Mouse (Mus musculus): Measurements from ENCODE around the gene Plod2. TPM values are rescaled to one million over a fixed set of nuclear protein-coding genes. Genes with fewer than 3 reads are reported as not detected.
A peak's percentile ranks its signal among the peaks of the same experiment; 100 is the strongest.

Gene Plod2
- total RNA-seq, 2 experiments from 2014 or later = 4.4 to 5.5 TPM

DNA sequence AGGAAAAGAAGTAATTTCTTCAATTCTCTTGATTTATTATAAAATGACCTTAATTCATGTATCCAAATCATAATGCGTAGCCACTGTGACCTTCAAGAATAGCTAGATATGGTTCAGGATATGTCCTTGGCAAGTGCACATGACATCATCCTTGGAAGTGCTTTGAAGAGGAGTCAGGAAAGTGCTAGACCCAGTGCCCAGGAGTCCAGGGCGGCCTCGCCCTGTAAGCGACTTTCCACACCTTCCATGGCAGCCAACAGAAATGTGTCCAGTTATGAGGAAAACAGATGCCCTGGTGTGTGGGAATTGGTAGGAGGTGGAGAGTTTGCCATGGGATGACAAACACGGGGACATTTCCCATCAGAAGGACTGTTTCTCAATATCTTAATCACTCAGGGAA, 47.0 kb downstream of the Plod2 start:
- intact Hi-C loops (cut with DNase I) = no loop called here
- DNase-seq (ENCODE audit: extremely low spot score in 1 of 2, low spot score in 2 of 2) = no peak
- no peak for TF ChIP-seq CTCF (IDR thresholded peaks at IDR 0.05)
- H3K4me3 ChIP-seq = no peak overlapping the region
- no peak overlapping the region for H3K27ac ChIP-seq

DNA sequence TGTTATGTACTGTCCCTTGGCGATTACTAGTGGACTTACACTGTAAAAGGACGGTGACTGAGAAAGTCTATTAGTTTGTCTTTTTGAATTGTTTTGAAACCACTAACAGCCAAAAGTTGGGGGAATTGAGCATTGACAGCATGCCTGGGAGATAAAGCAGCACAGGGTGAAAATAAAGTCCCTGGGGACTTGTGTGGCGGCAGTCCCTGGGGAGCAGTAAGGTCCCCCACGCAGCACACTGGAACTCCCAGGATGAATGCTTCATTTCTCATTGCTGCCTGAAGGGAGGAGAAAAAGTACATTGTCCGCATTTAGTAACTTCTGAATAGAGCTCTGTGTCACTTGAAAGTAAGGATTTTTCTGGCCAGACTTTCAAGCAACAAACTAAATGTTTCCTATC, 49.5 kb downstream of the Plod2 start:
- Histone ChIP-seq H3K27ac (no peak overlapping the region), H3K4me3 (no peak overlapping the region)
- TF ChIP-seq CTCF (IDR thresholded peaks at IDR 0.05) = no peak
- intact Hi-C loops (cut with DNase I) = no loop called here
- no peak for DNase-seq (ENCODE audit: extremely low spot score in 1 of 2, low spot score in 2 of 2)

DNA sequence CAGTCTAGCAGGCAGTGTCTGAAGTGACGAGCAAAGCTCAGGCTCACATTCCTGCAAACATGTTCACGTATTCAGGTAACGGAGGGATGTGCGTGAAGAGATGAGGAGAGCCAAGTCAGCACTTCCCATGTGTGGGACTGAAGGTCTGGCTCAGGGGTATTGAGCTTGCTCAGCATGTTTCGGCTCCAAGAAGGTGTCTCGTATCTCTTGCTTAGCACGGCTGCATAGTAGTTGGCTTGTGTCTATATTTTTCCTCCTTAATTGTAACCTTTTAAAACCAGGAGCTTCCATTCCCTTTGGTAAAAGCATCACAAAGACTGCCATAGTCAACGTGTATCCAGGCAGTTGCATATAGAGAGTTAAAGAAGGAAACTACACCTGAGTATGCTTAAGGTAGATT, 50.7 kb downstream of the Plod2 start:
- no peak for TF ChIP-seq CTCF (IDR thresholded peaks at IDR 0.05)
- Histone ChIP-seq H3K4me3 (no peak overlapping the region), H3K27ac (no peak overlapping the region)
- no peak for DNase-seq (ENCODE audit: extremely low spot score in 1 of 2, low spot score in 2 of 2)
- intact Hi-C loops (cut with DNase I) = no loop called here

DNA sequence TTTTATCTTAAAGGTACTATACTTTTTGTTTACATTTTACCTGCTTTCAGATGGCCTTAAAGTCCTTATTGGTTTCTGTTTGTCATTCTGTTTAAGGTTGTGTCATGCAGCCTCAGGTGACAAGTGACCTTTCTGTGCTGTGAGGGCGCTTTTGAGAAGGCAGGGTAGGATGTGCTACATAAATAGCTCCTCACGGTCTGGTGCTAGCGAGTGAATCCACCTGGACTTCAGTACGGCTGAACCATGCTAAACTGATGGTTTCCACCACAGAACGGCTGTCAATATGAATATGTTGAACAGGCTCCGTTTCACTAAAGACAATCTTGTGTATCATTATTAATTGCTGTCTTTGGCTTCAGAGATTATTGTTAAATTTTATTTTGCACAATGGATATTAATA, 52.5 kb downstream of the Plod2 start:
- TF ChIP-seq CTCF (IDR thresholded peaks at IDR 0.05) = no peak
- intact Hi-C loops (cut with DNase I) = no loop called here
- Histone ChIP-seq H3K27ac (no peak overlapping the region), H3K4me3 (no peak overlapping the region)
- no peak for DNase-seq (ENCODE audit: extremely low spot score in 1 of 2, low spot score in 2 of 2)

DNA sequence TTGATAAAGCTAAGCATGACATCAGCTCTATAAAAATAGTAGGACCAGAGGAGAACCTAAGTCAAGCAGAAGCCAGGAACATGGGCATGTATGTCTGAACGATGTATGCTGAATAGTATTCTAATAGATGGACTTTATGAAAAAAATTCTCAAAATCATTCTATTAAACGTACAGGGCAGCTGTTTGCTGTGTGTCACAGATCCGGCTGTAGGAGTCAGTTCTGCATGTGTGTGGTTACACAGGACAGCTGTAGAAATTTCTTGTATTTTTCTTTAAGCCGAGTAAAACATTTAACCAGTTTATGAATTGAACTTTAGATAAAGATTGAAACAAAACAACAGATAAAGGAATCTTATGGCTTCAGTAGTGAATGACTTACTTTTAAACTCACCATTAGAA, 53.3 kb downstream of the Plod2 start:
- H3K4me3 ChIP-seq = no peak overlapping the region
- H3K27ac ChIP-seq = no peak overlapping the region
- TF ChIP-seq CTCF (IDR thresholded peaks at IDR 0.05) = no peak
- intact Hi-C loops (cut with DNase I) = no loop called here
- no peak for DNase-seq (ENCODE audit: extremely low spot score in 1 of 2, low spot score in 2 of 2)

DNA sequence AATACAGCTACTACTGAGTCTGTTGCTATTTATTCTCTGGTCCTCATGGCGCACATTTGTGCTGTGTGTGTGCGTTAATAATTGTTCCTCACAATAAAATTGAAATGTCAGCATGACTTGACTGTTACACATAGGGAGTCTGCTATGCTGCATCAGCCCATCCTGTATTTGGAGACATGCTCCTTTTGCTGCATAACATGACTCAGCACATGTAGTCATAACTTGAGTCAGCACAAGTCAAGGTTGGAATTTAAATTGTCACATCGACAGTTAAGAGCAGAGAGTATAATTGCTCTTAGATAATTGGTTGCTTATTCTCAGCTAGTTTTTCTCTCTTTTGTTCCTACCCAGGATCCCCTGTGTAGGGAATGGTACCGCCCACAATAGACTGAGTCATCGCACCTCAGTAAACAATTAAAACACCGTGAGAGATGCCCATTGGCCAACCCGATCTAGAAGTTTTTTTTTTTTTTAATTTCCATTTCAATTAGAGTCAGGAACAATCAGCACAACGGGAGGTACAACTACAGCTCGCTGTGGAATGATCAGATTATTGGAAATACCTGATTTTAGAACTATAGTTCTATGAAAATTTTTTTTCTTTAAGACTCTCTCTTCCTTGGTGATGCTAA, 55.0 kb downstream of the Plod2 start:
- Histone ChIP-seq H3K4me3 (no peak overlapping the region), H3K27ac (no peak overlapping the region)
- no peak for TF ChIP-seq CTCF (IDR thresholded peaks at IDR 0.05)
- intact Hi-C loops (cut with DNase I) = no loop called here
- DNase-seq (ENCODE audit: extremely low spot score in 1 of 2, low spot score in 2 of 2) = no peak

DNA sequence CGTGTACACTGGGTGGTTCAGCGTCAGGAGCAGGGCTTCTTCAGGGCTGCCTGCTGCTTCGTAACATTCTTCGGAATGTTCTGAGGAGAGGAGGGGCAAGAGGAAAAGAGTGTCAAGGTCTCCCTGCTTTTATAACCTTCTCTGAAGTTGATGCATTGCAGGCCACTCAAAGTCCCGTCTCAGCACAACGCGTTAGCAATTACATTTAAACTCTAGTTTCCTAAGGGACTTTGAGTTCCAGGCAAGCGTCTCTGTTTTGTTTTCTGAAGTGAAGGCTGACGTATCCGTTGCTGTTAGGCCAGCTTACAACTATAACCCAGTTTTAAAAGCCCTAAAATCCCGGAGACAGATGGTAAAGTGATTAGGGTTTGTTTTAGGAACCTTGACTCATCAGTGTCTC, 55.8 kb downstream of the Plod2 start:
- H3K27ac ChIP-seq = no peak overlapping the region
- intact Hi-C loops (cut with DNase I) = no loop called here
- TF ChIP-seq CTCF (IDR thresholded peaks at IDR 0.05) = no peak
- no peak overlapping the region for H3K4me3 ChIP-seq
- DNase-seq (ENCODE audit: extremely low spot score in 1 of 2, low spot score in 2 of 2) = no peak

DNA sequence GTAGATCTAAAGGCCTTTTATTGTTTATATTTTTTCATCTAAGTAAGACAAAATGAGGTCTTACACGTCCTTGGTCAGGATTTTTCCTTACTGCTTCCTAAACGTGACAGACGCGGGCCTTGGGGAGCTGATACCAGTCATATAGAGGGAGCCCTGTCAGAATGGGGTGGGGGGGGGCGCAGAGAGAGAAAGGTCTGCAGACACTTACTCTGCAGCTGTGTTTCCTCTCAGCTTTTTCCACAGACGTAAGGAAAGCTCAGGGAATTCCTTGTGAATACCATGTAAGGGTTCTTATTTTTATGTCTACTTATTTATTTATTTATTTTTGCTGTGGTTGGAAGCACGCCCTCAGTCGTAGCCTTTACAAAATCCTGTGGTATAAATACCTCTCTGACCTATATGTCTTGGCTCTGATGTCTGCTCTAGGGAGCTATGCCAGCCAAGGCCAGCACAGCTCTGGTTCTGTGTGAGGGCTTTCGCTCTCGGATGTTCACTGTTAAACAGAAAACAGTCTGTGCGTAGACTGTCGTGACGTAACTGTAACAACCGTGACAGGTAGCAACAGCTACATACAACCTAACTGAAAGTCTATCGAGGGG, 58.0 kb downstream of the Plod2 start:
- intact Hi-C loops (cut with DNase I) = no loop called here
- TF ChIP-seq CTCF (IDR thresholded peaks at IDR 0.05) = no peak
- DNase-seq (ENCODE audit: extremely low spot score in 1 of 2, low spot score in 2 of 2) = no peak
- Histone ChIP-seq H3K27ac (no peak overlapping the region), H3K4me3 (no peak overlapping the region)

DNA sequence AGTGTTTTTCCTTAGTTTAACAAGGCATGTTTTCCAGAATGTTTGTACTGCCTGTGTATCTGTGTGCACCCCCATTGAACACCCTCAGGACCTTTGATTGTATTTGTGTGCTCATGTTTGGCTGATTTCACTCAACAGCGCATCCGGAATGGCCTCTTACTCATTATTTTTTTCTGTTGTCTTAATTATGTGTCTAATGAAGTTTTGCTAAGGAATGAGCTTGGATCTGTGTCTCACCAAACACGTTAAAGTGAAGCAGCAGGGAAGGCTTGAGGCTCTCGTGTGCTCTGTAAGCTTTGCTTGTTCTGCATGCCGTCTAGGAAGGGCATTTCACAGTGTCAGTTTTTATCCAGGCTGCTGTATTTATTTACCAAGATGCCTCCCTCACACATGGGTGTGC, 59.5 kb downstream of the Plod2 start:
- no peak for DNase-seq (ENCODE audit: extremely low spot score in 1 of 2, low spot score in 2 of 2)
- Histone ChIP-seq H3K27ac (no peak overlapping the region), H3K4me3 (no peak overlapping the region)
- TF ChIP-seq CTCF (IDR thresholded peaks at IDR 0.05) = no peak
- intact Hi-C loops (cut with DNase I) = no loop called here

DNA sequence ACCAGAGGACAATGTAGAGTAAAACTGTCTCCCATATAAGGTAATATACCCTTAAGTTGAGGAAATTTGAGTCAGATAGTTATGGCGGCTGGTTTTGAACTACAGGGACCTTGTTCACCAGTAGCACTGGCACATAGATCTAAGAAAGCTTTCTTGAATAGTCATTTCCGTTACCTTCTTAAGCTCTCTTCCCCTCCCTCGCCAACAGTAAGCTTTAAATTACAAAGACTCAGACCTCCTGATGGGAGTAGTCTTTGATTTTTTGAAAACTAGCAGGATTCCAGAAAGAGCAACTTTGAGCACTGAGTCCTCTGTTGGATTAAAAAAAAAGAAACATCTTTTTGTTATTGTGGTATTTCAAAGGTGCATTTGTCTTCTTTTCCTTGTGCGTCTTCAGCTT, 61.5 kb downstream of the Plod2 start:
- H3K4me3 ChIP-seq = no peak overlapping the region
- intact Hi-C loops (cut with DNase I) = no loop called here
- no peak overlapping the region for H3K27ac ChIP-seq
- no peak for TF ChIP-seq CTCF (IDR thresholded peaks at IDR 0.05)
- no peak for DNase-seq (ENCODE audit: extremely low spot score in 1 of 2, low spot score in 2 of 2)

DNA sequence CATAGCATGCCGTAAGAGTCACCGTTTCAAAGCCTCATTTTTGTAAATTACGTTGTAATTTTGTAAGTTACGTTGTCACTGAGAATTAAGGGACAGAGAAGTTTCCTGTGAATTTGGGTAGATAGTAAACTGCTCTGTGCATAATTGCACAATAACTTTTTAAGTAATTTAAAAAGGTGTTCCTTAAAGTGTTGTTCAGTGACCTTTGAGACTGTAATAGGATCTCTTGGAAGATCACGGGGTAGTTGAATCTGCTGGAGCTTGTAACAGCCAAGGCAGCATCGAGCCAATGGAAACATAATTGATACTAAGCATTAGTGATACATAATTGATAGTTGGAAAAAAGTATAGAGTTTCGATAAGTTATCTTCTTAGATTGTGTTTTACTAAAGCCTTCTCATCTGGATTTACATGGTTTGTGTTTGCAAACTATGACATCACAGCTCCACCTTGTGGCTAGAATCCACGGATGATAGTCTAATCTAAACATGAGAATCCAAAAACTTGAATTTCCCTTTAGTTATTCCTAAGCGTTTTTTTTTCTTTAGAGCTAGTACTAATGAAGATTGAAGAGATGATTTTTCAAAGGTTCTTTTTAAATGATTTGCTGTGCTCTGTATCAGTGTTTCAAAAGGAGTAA, 68.7 kb downstream of the Plod2 start:
- Histone ChIP-seq H3K27ac (no peak overlapping the region), H3K4me3 (no peak overlapping the region)
- intact Hi-C loops (cut with DNase I) = loop anchor here (1.0 to 5.0 kb wide), 4 partner anchors 111 to 463 kb away; no protein-coding TSS in a partner anchor
- TF ChIP-seq CTCF (IDR thresholded peaks at IDR 0.05) = peak; percentile 76
- DNase-seq (ENCODE audit: extremely low spot score in 1 of 2, low spot score in 2 of 2) = peak; percentile 39 to 57

DNA sequence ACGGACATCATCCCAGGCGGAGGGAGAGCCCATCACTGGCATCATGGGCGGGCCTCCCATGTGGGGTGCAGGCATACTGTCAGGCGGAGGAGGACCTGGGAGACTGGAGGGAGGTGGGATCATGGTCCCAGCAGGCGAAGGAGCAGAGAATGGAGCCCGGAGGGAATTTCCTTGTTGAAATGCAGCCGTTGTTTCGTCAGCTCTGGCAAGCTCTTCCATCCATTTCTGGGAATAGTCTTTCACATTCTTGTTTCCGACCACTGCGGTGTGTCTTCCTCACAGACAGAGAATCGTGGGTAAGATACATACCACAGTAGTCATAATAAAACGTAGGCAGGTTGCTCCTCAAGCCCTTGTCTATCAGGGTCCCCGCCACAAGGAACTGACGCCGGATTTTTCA, 70.6 kb downstream of the Plod2 start:
- DNase-seq (ENCODE audit: extremely low spot score in 1 of 2, low spot score in 2 of 2) = no peak
- intact Hi-C loops (cut with DNase I) = loop anchor here (5.0 kb wide), 2 partner anchors 265 to 465 kb away; no protein-coding TSS in a partner anchor
- TF ChIP-seq CTCF (IDR thresholded peaks at IDR 0.05) = no peak
- Histone ChIP-seq H3K27ac (no peak overlapping the region), H3K4me3 (no peak overlapping the region)

All from left cerebral cortex, adult 2 months (tissue).